Mouse (Mus musculus) CH12.LX (cell line): ENCODE data around the gene Pla2g12b. TPM values are rescaled to one million over a fixed set of nuclear protein-coding genes. Genes with fewer than 3 reads are reported as not detected.
A peak's percentile ranks its signal among the peaks of the same experiment; 100 is the strongest.

ENCODE experiments used
- DNase-seq: peaks from one replicate; pipeline ENCODE4 v3.0.0-alpha.2; 2013; ENCODE audit errors: extremely low read depth
- H3K27ac ChIP-seq: 2 replicates; pipeline ENCODE4 v1.5.1; 2012; ENCODE audit warnings: low read depth, mild to moderate bottlenecking, control low read depth, moderate library complexity; ENCODE audit not compliant: insufficient read depth
- H3K27me3 ChIP-seq: replicated peaks from 2 replicates; pipeline ENCODE3; 2012; ENCODE audit warnings: inconsistent platforms
- H3K36me3 ChIP-seq, 2 experiments: replicated peaks in 1 of 2; 2 replicates each; pipeline versions ENCODE3 to v1.6.1; 2012; ENCODE audit warnings: inconsistent platforms in 1 of 2, low read length in 1 of 2, mild to moderate bottlenecking in 1 of 2, mixed read lengths in 1 of 2, moderate library complexity in 1 of 2; ENCODE audit not compliant: control insufficient read depth in 1 of 2, insufficient read depth in 1 of 2
- H3K4me1 ChIP-seq, 2 experiments: 2 replicates each; pipeline ENCODE4 v1.6.1; 2012; ENCODE audit warnings: inconsistent platforms in 1 of 2, moderate library complexity in 1 of 2; ENCODE audit not compliant: insufficient read depth in 2 of 2, control insufficient read depth in 1 of 2
- H3K4me2 ChIP-seq: 2 replicates; pipeline ENCODE4 v1.6.1; 2012; ENCODE audit warnings: low read depth, mild to moderate bottlenecking, control low read depth; ENCODE audit not compliant: poor library complexity, insufficient read depth, severe bottlenecking
- H3K4me3 ChIP-seq, 3 experiments: fragments of 150-350 bp in 1 of 3; sonication (generic) in 1 of 3; replicated peaks in 1 of 3; 2 replicates each; pipeline versions ENCODE3 to v1.5.1; 2011 to 2012; ENCODE audit warnings: low read depth in 2 of 3, low read length in 2 of 3, mild to moderate bottlenecking in 2 of 3, moderate library complexity in 2 of 3, control low read depth in 1 of 3, improper control_type of control experiment in 1 of 3, inconsistent platforms in 1 of 3, mixed read lengths in 1 of 3; ENCODE audit not compliant: poor library complexity in 1 of 3
- H3K79me2 ChIP-seq: replicated peaks from 2 replicates; pipeline ENCODE4 v1.6.1; 2012; ENCODE audit warnings: mild to moderate bottlenecking, moderate library complexity; ENCODE audit not compliant: control insufficient read depth, poor library complexity, insufficient read depth, severe bottlenecking; ENCODE audit errors: extremely low read depth
- H3K9ac ChIP-seq: 2 replicates; pipeline ENCODE4 v1.6.1; 2012; ENCODE audit warnings: low read depth, mild to moderate bottlenecking, control low read depth, moderate library complexity; ENCODE audit not compliant: insufficient read depth
- H3K9me3 ChIP-seq: replicated peaks from 2 replicates; pipeline ENCODE3; 2012; ENCODE audit warnings: low read length, inconsistent platforms, mixed read lengths
- BHLHE40 ChIP-seq: IDR thresholded peaks from 2 replicates; pipeline ENCODE4 v1.6.1; 2011; ENCODE audit warnings: mild to moderate bottlenecking, low read depth, low read length, improper control_type of control experiment
- CHD1 ChIP-seq: IDR thresholded peaks from 2 replicates; pipeline ENCODE4 v1.6.1; 2012; ENCODE audit warnings: low read depth, low read length, improper control_type of control experiment, inconsistent platforms
- CTCF ChIP-seq, 2 experiments: IDR thresholded peaks in 1 of 2; conservative IDR thresholded peaks in 1 of 2; 2 replicates each; pipeline ENCODE4 v1.5.1; 2011 to 2012; ENCODE audit warnings: low read depth in 2 of 2, low read length in 2 of 2, improper control_type of control experiment in 1 of 2, inconsistent platforms in 1 of 2, mild to moderate bottlenecking in 1 of 2, moderate library complexity in 1 of 2
- E2F4 ChIP-seq: IDR thresholded peaks from 2 replicates; pipeline ENCODE4 v1.6.1; 2011; ENCODE audit warnings: low read depth, low read length, improper control_type of control experiment; ENCODE audit not compliant: insufficient replicate concordance
- ETS1 ChIP-seq: conservative IDR thresholded peaks from 2 replicates; pipeline ENCODE4 v1.6.1; 2012; ENCODE audit warnings: low read depth, mild to moderate bottlenecking, inconsistent platforms, low read length, improper control_type of control experiment, moderate library complexity
- GABPA ChIP-seq: IDR thresholded peaks from 2 replicates; pipeline ENCODE4 v1.6.1; 2012; ENCODE audit warnings: low read depth, low read length, improper control_type of control experiment, inconsistent platforms; ENCODE audit not compliant: insufficient replicate concordance
- HCFC1 ChIP-seq: IDR thresholded peaks from 2 replicates; pipeline ENCODE4 v1.6.1; 2012; ENCODE audit warnings: low read depth, mild to moderate bottlenecking, inconsistent platforms, low read length, improper control_type of control experiment
- IRF4 ChIP-seq: IDR thresholded peaks from 2 replicates; pipeline ENCODE4 v1.6.1; 2014; ENCODE audit warnings: low read depth, mild to moderate bottlenecking, inconsistent platforms, low read length, improper control_type of control experiment
- JUN ChIP-seq: IDR thresholded peaks from 2 replicates; pipeline ENCODE4 v1.6.1; 2011; ENCODE audit warnings: low read depth, mild to moderate bottlenecking, low read length, improper control_type of control experiment, moderate library complexity; ENCODE audit not compliant: insufficient read depth
- JUND ChIP-seq: conservative IDR thresholded peaks from 2 replicates; pipeline ENCODE4 v1.6.1; 2011; ENCODE audit warnings: low read depth, low read length, improper control_type of control experiment
- KAT2A ChIP-seq: IDR thresholded peaks from 2 replicates; pipeline ENCODE4 v1.6.1; 2012; ENCODE audit warnings: low read length, improper control_type of control experiment, inconsistent platforms; ENCODE audit not compliant: insufficient replicate concordance
- MAX ChIP-seq: IDR thresholded peaks from 2 replicates; pipeline ENCODE4 v1.6.1; 2011; ENCODE audit warnings: low read length, improper control_type of control experiment
- MAZ ChIP-seq: IDR thresholded peaks from 2 replicates; pipeline ENCODE4 v1.6.1; 2012; ENCODE audit warnings: low read depth, mild to moderate bottlenecking, inconsistent platforms, low read length, improper control_type of control experiment, moderate library complexity
- MEF2A ChIP-seq: IDR thresholded peaks from 2 replicates; pipeline ENCODE4 v1.6.1; 2014; ENCODE audit warnings: low read depth, mild to moderate bottlenecking, inconsistent platforms, low read length, improper control_type of control experiment, borderline replicate concordance
- MXI1 ChIP-seq: IDR thresholded peaks from 2 replicates; pipeline ENCODE4 v1.6.1; 2011; ENCODE audit warnings: mild to moderate bottlenecking, low read depth, low read length, improper control_type of control experiment
- NELFE ChIP-seq: IDR thresholded peaks from 2 replicates; pipeline ENCODE4 v1.6.1; 2011; ENCODE audit warnings: low read depth, low read length, improper control_type of control experiment
- PAX5 ChIP-seq: IDR thresholded peaks from 2 replicates; pipeline ENCODE4 v1.6.1; 2012; ENCODE audit warnings: low read length, inconsistent platforms, mixed read lengths
- POLR2AphosphoS2 ChIP-seq: IDR thresholded peaks from 2 replicates; pipeline ENCODE4 v1.6.1; 2011; ENCODE audit warnings: low read depth, low read length, improper control_type of control experiment
- RCOR1 ChIP-seq: conservative IDR thresholded peaks from 2 replicates; pipeline ENCODE4 v1.6.1; 2012; ENCODE audit warnings: low read depth, mild to moderate bottlenecking, inconsistent platforms, low read length, improper control_type of control experiment
- SIN3A ChIP-seq: IDR thresholded peaks from 2 replicates; pipeline ENCODE4 v1.6.1; 2012; ENCODE audit warnings: low read length, improper control_type of control experiment, inconsistent platforms
- TBP ChIP-seq: conservative IDR thresholded peaks from 2 replicates; pipeline ENCODE4 v1.6.1; 2011; ENCODE audit warnings: low read depth, low read length, improper control_type of control experiment
- TCF12 ChIP-seq: IDR thresholded peaks from 2 replicates; pipeline ENCODE4 v1.6.1; 2014; ENCODE audit warnings: low read depth, mild to moderate bottlenecking, inconsistent platforms, low read length, improper control_type of control experiment
- UBTF ChIP-seq: IDR thresholded peaks from 2 replicates; pipeline ENCODE4 v1.6.1; 2012; ENCODE audit warnings: low read depth, mild to moderate bottlenecking, inconsistent platforms, low read length, improper control_type of control experiment, moderate library complexity
- USF1 ChIP-seq: IDR thresholded peaks from 2 replicates; pipeline ENCODE4 v1.6.1; 2014; ENCODE audit warnings: low read depth, mild to moderate bottlenecking, inconsistent platforms, low read length, improper control_type of control experiment
- USF2 ChIP-seq: conservative IDR thresholded peaks from 2 replicates; pipeline ENCODE4 v1.6.1; 2011; ENCODE audit warnings: low read depth, low read length, improper control_type of control experiment
- ZKSCAN1 ChIP-seq: IDR thresholded peaks from 2 replicates; pipeline ENCODE4 v1.6.1; 2012; ENCODE audit warnings: low read depth, inconsistent platforms, low read length, improper control_type of control experiment, borderline replicate concordance
- ZMIZ1 ChIP-seq: IDR thresholded peaks from 2 replicates; pipeline ENCODE4 v1.6.1; 2012; ENCODE audit warnings: low read depth, mild to moderate bottlenecking, inconsistent platforms, low read length, improper control_type of control experiment
- dilution Hi-C: fragments of 300-500 bp; cut with MboI; formaldehyde crosslinking; loops from 2 replicates; pipeline ENCODE4 v1.14.3; 2020; ENCODE audit warnings: low sequenced_read_pairs; ENCODE audit not compliant: extremely low pct_unique_long_range_greater_than_20kb, extremely low pct_ligation_motif_present
- in situ Hi-C: fragments of 300-500 bp; cut with MboI; formaldehyde crosslinking; loops from 3 replicates; pipeline ENCODE4 v1.14.3; 2019; ENCODE audit warnings: low sequenced_read_pairs, low pct_ligation_motif_present, low pct_unique_long_range_greater_than_20kb, mixed read lengths
- polyA plus RNA-seq: library from polyadenylated mRNA; unstranded; fragments of >175 nt; gene quantifications from 2 replicates; pipeline ENCODE4 v1.2.1, GENCODE M21; 2012; ENCODE audit warnings: low read depth; ENCODE audit not compliant: insufficient read length
- total RNA-seq, 2 experiments: library from RNA; depleted of rRNA; stranded (reverse); fragments of 300-350 nt in 1 of 2; fragments of >200 nt in 1 of 2; gene quantifications; 2 replicates each; pipeline ENCODE4 v1.2.3; 2012 to 2014

Gene Pla2g12b
- total and polyA plus RNA-seq, 3 experiments, result not detected

DNA sequence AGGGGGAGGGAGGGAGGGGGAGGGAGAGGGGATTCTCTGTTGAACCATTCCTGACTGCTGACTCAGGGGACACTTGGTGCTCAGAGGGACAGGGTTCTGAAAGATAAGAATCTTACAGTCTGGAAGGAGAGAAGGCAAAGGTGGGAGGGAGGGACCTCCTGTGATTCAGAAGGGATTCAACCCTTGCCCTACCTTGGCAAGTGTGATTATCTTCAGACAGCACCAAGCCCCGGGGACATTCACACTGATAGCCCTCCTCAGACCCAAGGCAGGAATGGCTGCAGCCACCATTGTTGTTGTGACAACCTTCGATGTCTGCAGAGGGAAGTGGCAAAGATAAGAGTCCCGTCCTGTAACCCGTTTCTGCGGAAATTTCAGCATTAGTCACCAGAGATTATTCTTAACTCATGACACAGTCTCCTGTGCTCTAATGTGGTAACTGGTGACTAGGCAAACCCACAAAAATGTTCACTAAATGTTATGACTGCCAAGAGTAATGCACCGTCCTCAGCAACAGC, 27.3 kb downstream of the Pla2g12b start (continued):
- no peak for TF ChIP-seq RCOR1
- no peak for TF ChIP-seq KAT2A
- no peak for TF ChIP-seq POLR2AphosphoS2
- peak; percentile 37; the same call in 1 of the 2 replicates for TF ChIP-seq SIN3A
- no peak for TF ChIP-seq ZKSCAN1
- TF ChIP-seq CHD1, result no peak
- TF ChIP-seq USF2, result no peak
- TF ChIP-seq TBP, result 0 out of 2 replicates have a peak, but pooled peaks have one; percentile 41
- peak; percentile 83 for TF ChIP-seq ETS1
- TF ChIP-seq MAX, result no peak

GRCm38 (mm10) chr10:59435746-59436145, 32.3 kb downstream of the Pla2g12b start:
- DNase-seq, result no peak
- Histone ChIP-seq H3K4me2 (no peak overlapping the region), H3K9ac (no peak overlapping the region), H3K9me3 (no peaks in the 10 kb centered on the region), H3K27ac (no peak overlapping the region), H3K36me3 (no peaks in the 10 kb centered on the region), H3K4me3 (no peak overlapping the region), H3K4me1 (peaks cover 11 to 22% of the 10 kb centered on the region in 2 experiments), H3K27me3 (no peaks in the 10 kb centered on the region), H3K79me2 (no peaks in the 10 kb centered on the region)
- no peak for TF ChIP-seq BHLHE40
- TF ChIP-seq UBTF, result no peak
- in situ Hi-C loops, result no loop called here
- dilution Hi-C loops, result no loop called here

GRCm38 (mm10) chr10:59438651-59439050, 35.2 kb downstream of the Pla2g12b start:
- no peak for TF ChIP-seq PAX5
- no peak for TF ChIP-seq POLR2AphosphoS2
- no peak for TF ChIP-seq TCF12
- TF ChIP-seq JUND, result no peak
- no peak for TF ChIP-seq ZMIZ1
- TF ChIP-seq HCFC1, result no peak
- no peak for TF ChIP-seq GABPA
- no peak for TF ChIP-seq JUN
- no peak for TF ChIP-seq NELFE
- TF ChIP-seq KAT2A, result no peak
- TF ChIP-seq MEF2A, result no peak
- TF ChIP-seq RCOR1, result no peak
- TF ChIP-seq MAZ, result no peak
- TF ChIP-seq UBTF, result no peak
- no peak for TF ChIP-seq E2F4
- TF ChIP-seq CTCF (conservative IDR thresholded peaks at IDR 0.05 in 1 of 2, IDR thresholded peaks at IDR 0.05 in 1 of 2; ENCODE audit: low read depth in 2 of 2, low read length in 2 of 2), result no peak
- TF ChIP-seq USF1, result no peak
- TF ChIP-seq IRF4, result no peak
- no peak for TF ChIP-seq MXI1
- no peak for TF ChIP-seq BHLHE40
- TF ChIP-seq, all 38 proteins: peak for 0
- Histone ChIP-seq H3K27me3 (no peaks in the 10 kb centered on the region), H3K9ac (no peak overlapping the region), H3K27ac (no peak overlapping the region), H3K4me2 (no peak overlapping the region), H3K4me1 (no peaks in the 10 kb centered on the region), H3K9me3 (no peaks in the 10 kb centered on the region), H3K4me3 (no peak overlapping the region), H3K36me3 (no peaks in the 10 kb centered on the region), H3K79me2 (no peaks in the 10 kb centered on the region)
- in situ Hi-C loops, result no loop called here
- no peak for DNase-seq
- dilution Hi-C loops, result no loop called here
